Mouse (Mus musculus) mouse trophoblast stem cell (cell line): ENCODE data around the gene Map4k4.

ENCODE experiments used
- in situ Hi-C, 2 experiments: fragments of 300-500 bp; cut with MseI, MboI; formaldehyde crosslinking; loops; 2 replicates in 1 of 2; 3 replicates in 1 of 2; pipeline ENCODE4 v1.15.1; 2025

Map4k4 gene

GRCm38 (mm10) chr1:39900181-39901005, at the start of gene Map4k4:
TSS of gene Map4k4 (plus strand) at chr1:39900913.
- in situ Hi-C loops, result no loop called here

GRCm38 (mm10) chr1:39855949-39856348, 44.8 kb upstream of the Map4k4 start:
- in situ Hi-C loops, result no loop called here

- in situ Hi-C loops, result no loop called here
These were observed 43.8 kb upstream of the Map4k4 start for GRCm38 (mm10) chr1:39856795-39857447.

- in situ Hi-C loops, result no loop called here
These were observed 43.3 kb upstream of the Map4k4 start for GRCm38 (mm10) chr1:39857448-39857820.

- in situ Hi-C loops, result no loop called here
These were observed 41.5 kb upstream of the Map4k4 start for GRCm38 (mm10) chr1:39859213-39859612.

GRCm38 (mm10) chr1:39866367-39867141, 34.2 kb upstream of the Map4k4 start:
- in situ Hi-C loops, result no loop called here

- in situ Hi-C loops, result no loop called here
These were observed 33.6 kb upstream of the Map4k4 start for GRCm38 (mm10) chr1:39867142-39867525.

GRCm38 (mm10) chr1:39867966-39868593, 32.6 kb upstream of the Map4k4 start:
- in situ Hi-C loops, result no loop called here

- in situ Hi-C loops, result no loop called here
These were observed 31.7 kb upstream of the Map4k4 start for GRCm38 (mm10) chr1:39868825-39869571.

GRCm38 (mm10) chr1:39869721-39870201, 31.0 kb upstream of the Map4k4 start:
- in situ Hi-C loops, result no loop called here

GRCm38 (mm10) chr1:39877981-39878380, 22.7 kb upstream of the Map4k4 start:
- in situ Hi-C loops, result no loop called here

- in situ Hi-C loops, result no loop called here
These were observed 18.2 kb upstream of the Map4k4 start for GRCm38 (mm10) chr1:39882505-39882904.

- in situ Hi-C loops, result no loop called here
These were observed 15.8 kb upstream of the Map4k4 start for GRCm38 (mm10) chr1:39884803-39885515.

GRCm38 (mm10) chr1:39887997-39888396, 12.7 kb upstream of the Map4k4 start:
- in situ Hi-C loops, result no loop called here

- in situ Hi-C loops, result no loop called here
These were observed 11.3 kb upstream of the Map4k4 start for GRCm38 (mm10) chr1:39889429-39889828.

- in situ Hi-C loops, result no loop called here
These were observed 10.7 kb upstream of the Map4k4 start for GRCm38 (mm10) chr1:39889973-39890372.

GRCm38 (mm10) chr1:39893153-39893880, 7.4 kb upstream of the Map4k4 start:
- in situ Hi-C loops, result no loop called here

- in situ Hi-C loops, result no loop called here
These were observed 5.6 kb upstream of the Map4k4 start for GRCm38 (mm10) chr1:39895097-39895496.

- in situ Hi-C loops, result no loop called here
These were observed 5.2 kb upstream of the Map4k4 start for GRCm38 (mm10) chr1:39895506-39895905.

- in situ Hi-C loops, result no loop called here
These were observed 4.1 kb upstream of the Map4k4 start for GRCm38 (mm10) chr1:39896581-39896980.
